Mouse (Mus musculus) E14TG2a.4 (cell line): ENCODE data around the gene Tgfbr3.

Experiments
- CTCF ChIP-seq: conservative IDR thresholded peaks from 2 replicates; pipeline ENCODE4 v1.5.1; 2014; ENCODE audit warnings: low read length
- NANOG ChIP-seq: IDR thresholded peaks from 2 replicates; pipeline ENCODE4 v1.6.1; 2014; ENCODE audit warnings: borderline replicate concordance, low read length, mixed read lengths

DNA sequence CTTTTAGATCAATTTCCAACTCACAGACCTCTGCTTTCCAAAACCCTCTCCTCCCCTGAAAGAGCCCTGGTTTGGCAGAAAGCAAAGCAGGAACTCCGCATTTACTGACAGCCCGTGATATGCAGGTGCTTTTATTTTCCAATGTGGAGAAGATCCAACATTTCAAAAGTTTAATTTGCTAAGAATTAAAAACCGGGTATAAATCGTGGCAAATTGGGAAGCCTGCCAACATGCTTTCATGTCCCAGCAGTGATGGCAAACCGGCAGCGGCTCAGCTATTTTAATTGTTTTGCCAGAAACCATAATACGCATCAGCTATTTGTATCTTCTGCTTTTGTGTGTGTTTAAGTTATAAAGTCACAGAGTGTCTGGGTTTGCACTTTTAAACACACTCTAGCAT, 162.9 kb downstream of the Tgfbr3 start:
- no peak for TF ChIP-seq CTCF
- no peak for TF ChIP-seq NANOG
